Mouse (Mus musculus) hindbrain, embryonic 12.5 days (tissue): ENCODE results near the gene Vmn1r178. TPM values are rescaled to one million over a fixed set of nuclear protein-coding genes. Genes with fewer than 3 reads are reported as not detected.
"Not testable (repeated sequence)": the region's sequence is repeated elsewhere in the genome, so short reads cannot be mapped to it uniquely, and the experiment has no call there.

Experiments
- ATAC-seq: fragments of 200-750 bp; cut with Nextera tagmentation; 2 replicates; pipeline ENCODE4 v1.8.0; 2017; ENCODE audit warnings: moderate TSS enrichment; ENCODE audit not compliant: low FRiP score
- H3K27ac ChIP-seq: fragments of 300-500 bp; sonication (generic); 2 replicates; pipeline ENCODE4 v1.5.1; 2016; ENCODE audit warnings: mild to moderate bottlenecking
- H3K27me3 ChIP-seq: fragments of 300-500 bp; sonication (generic); 2 replicates; pipeline ENCODE4 v1.6.1; 2016; ENCODE audit warnings: mild to moderate bottlenecking
- H3K36me3 ChIP-seq: fragments of 300-500 bp; sonication (generic); 2 replicates; pipeline ENCODE4 v1.6.1; 2016; ENCODE audit warnings: mild to moderate bottlenecking
- H3K4me1 ChIP-seq: fragments of 300-500 bp; sonication (generic); 2 replicates; pipeline ENCODE4 v1.6.1; 2016
- H3K4me2 ChIP-seq: fragments of 300-500 bp; sonication (generic); replicated peaks from 2 replicates; pipeline ENCODE4 v1.6.1; 2016; ENCODE audit warnings: mild to moderate bottlenecking
- H3K4me3 ChIP-seq: fragments of 300-500 bp; sonication (generic); 2 replicates; pipeline ENCODE4 v1.5.1; 2016; ENCODE audit warnings: mild to moderate bottlenecking
- H3K9ac ChIP-seq: fragments of 300-500 bp; sonication (generic); 2 replicates; pipeline ENCODE4 v1.6.1; 2016; ENCODE audit warnings: mild to moderate bottlenecking, moderate library complexity
- H3K9me3 ChIP-seq: fragments of 300-500 bp; sonication (generic); replicated peaks from 2 replicates; pipeline ENCODE4 v1.6.1; 2016; ENCODE audit warnings: mild to moderate bottlenecking
- WGBS: fragments of 180-500 bp; shearing (Covaris S2); methylation state at CpG from one replicate; pipeline ENCODE4 v1.1.7; 2016; 5-methylcytosine and 5-hydroxymethylcytosine counted together
- polyA plus RNA-seq: library from polyadenylated mRNA; unstranded; fragments of >200 nt; fragmentation: Nextera tagmentation; extraction: Ambion mirVana; gene quantifications from 2 replicates; pipeline ENCODE4 v1.2.1, GENCODE M21; 2016

Vmn1r178 gene
- polyA plus RNA-seq: not detected in 2 replicates

DNA sequence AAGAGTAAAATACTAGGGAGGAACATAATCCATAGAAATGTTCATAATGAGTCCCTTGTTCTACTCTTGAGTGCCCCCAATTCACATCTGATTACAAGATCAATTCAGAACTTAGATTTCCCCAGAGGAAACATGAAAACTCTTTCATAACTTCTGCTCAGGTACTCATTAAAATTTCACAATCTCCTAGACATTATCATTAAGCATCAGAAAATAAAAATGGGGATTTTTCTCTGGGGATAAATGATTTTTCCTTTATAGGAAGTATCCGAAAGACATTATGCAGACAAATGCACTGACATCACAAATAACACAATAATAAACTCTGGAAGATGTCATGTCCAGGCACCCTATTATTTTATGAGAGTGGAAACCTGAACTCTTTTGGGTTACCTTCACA is at the start of gene Vmn1r178:
Gene Vmn1r178 (plus strand): TSS at position 301 of the 400 bp plus-strand sequence.
- Histone ChIP-seq H3K9ac (no peak within 1 kb of the TSS), H3K4me2 (no peak within 1 kb of the TSS), H3K27me3 (no peaks in the 10 kb centered on the region), H3K4me3 (no peak within 1 kb of the TSS), H3K4me1 (no peaks in the 10 kb centered on the region), H3K36me3 (no peaks in the 10 kb centered on the region), H3K27ac (no peak within 1 kb of the TSS), H3K9me3 (peaks cover 40% of the 10 kb centered on the region)
- ATAC-seq: no peak
- 95% methylated on average over 1 of the region's 1 CpGs for WGBS

DNA sequence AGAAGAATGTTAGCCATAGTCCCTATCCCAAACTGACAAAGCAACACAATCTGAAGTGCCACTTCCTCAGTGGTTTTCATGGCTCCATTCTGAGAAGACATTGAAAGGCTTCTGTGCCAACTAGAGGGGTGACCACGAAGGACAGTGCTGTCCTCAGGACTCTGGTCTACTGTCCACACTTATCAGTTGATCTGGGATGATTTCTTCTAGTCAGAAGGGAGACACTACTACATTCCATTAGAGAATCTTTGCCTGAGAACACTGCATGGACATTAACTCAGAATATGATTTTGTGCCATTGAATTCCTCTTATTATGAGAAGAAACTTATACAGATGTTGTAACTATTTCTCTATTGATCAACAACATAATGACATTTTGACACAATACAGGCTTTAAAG is 25.5 kb upstream of the Vmn1r178 start, which contains the start of gene Vmn1r177:
Gene Vmn1r177 (minus strand): TSS at position 101 of the 400 bp plus-strand sequence.
- not testable (repeated sequence) for H3K9me3 ChIP-seq, H3K9ac ChIP-seq, H3K4me1 ChIP-seq, H3K27me3 ChIP-seq, H3K27ac ChIP-seq, H3K4me3 ChIP-seq, ATAC-seq, H3K4me2 ChIP-seq, H3K36me3 ChIP-seq
- 5% methylated on average over 1 of the region's 1 CpGs for WGBS

DNA sequence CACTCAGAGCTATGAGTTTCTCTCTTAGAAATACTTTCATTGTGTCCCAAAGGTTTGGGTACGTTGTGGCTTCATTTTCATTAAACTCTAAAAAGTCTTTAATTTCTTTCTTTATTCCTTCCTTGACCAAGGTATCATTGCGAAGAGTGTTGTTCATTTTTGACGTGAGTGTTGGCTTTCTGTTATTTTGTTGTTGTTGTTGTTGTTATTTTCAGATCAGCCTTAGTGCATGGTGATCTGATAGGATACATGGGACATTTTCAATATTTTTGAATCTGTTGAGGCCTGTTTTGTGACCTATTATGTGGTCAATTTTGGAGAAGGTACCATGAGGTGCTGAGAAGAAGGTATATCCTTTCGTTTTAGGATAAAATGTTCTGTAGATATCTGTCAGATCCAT is 14.9 kb upstream of the Vmn1r178 start:
- not testable (repeated sequence) for H3K9ac ChIP-seq, H3K27ac ChIP-seq, H3K4me3 ChIP-seq, ATAC-seq, H3K27me3 ChIP-seq, H3K9me3 ChIP-seq, H3K36me3 ChIP-seq, H3K4me1 ChIP-seq, H3K4me2 ChIP-seq
- 65% methylated on average over 4 of the region's 4 CpGs for WGBS

DNA sequence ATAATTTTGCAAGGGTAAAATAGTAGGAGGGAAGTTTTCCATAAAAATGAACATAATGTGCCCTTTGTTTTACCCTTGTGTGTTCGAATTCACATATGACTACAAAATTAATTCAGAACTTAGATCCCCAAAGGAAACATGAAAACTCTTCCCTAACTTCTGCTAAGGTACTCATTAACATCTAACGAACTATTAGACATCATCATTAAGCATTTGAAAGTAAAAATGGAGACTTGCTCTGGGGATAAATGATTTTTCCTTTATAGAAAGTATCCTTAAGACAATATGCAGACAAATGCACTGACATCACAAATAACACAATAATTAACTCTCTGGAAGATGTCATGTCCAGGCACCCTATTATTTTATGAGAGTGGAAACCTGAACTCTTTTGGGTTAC is 34.9 kb downstream of the Vmn1r178 start, which contains the start of gene Vmn1r179:
Gene Vmn1r179 (plus strand): TSS at position 301 of the 400 bp plus-strand sequence.
- Histone ChIP-seq H3K4me3 (no peak within 1 kb of the TSS), H3K9me3 (peaks cover 37% of the 10 kb centered on the region), H3K9ac (no peak within 1 kb of the TSS), H3K4me1 (no peaks in the 10 kb centered on the region), H3K36me3 (no peaks in the 10 kb centered on the region), H3K4me2 (no peak within 1 kb of the TSS), H3K27ac (no peak within 1 kb of the TSS), H3K27me3 (no peaks in the 10 kb centered on the region)
- 42% methylated on average over 2 of the region's 2 CpGs for WGBS
- ATAC-seq: no peak

Other genes starting within 250 kb of the Vmn1r178 start
- not detected in 2 replicates for gene Vmn1r172, start 233.7 kb upstream of the Vmn1r178 start, polyA plus RNA-seq
- gene Vmn1r173, start 191.3 kb upstream of the Vmn1r178 start, polyA plus RNA-seq: not detected in 2 replicates
- gene Vmn1r174, start 139.7 kb upstream of the Vmn1r178 start, polyA plus RNA-seq: not detected in 2 replicates
- not detected in 2 replicates for gene Vmn1r175, start 81.4 kb upstream of the Vmn1r178 start, polyA plus RNA-seq
- not detected in 2 replicates for gene Vmn1r176, start 54.6 kb upstream of the Vmn1r178 start, polyA plus RNA-seq
- gene Vmn1r177, start 25.6 kb upstream of the Vmn1r178 start, polyA plus RNA-seq: not detected in 2 replicates
- gene Vmn1r179, start 35.0 kb downstream of the Vmn1r178 start, polyA plus RNA-seq: not detected in 2 replicates
- not detected in 2 replicates for gene Vmn1r180, start 58.6 kb downstream of the Vmn1r178 start, polyA plus RNA-seq
- gene Vmn1r181, start 82.6 kb downstream of the Vmn1r178 start, polyA plus RNA-seq: not detected in 2 replicates
- gene V1rd19, start 109.7 kb downstream of the Vmn1r178 start, polyA plus RNA-seq: not detected in 2 replicates
- not detected in 2 replicates for gene Vmn1r183, start 161.2 kb downstream of the Vmn1r178 start, polyA plus RNA-seq
- gene Zfp180, start 189.9 kb downstream of the Vmn1r178 start, polyA plus RNA-seq: 32.4 and 32.5 TPM in 2 replicates
- 7.6 and 9.3 TPM in 2 replicates for gene Zfp112, start 220.3 kb downstream of the Vmn1r178 start, polyA plus RNA-seq
- 19.2 TPM in 2 replicates for gene Zfp235, start 242.2 kb downstream of the Vmn1r178 start, polyA plus RNA-seq